Mouse (Mus musculus): ENCODE results near the gene Aak1.
A peak's percentile ranks its signal among the peaks of the same experiment; 100 is the strongest.

Gene Aak1

DNA sequence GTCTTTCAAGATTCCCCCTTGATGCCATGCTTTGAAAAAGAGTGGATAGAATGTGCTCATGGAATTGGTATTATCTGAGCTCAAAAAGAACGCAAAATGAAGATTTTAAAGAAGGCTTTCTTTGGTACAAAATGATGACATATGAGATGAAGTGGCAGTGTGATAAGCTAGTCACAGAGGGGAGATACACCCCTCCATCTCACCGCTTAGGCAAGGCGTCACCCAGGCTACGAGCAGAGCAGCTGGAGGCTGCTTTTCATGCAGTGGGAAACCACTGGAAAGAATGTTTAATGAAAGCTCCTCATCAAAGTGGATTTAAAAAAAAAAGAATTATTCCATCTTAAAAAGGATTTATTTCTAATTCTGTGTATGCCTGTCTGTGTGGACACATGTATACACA lies 37.5 kb downstream of the Aak1 start:
- no peak for DNase-seq (ENCODE audit: low read depth)

DNA sequence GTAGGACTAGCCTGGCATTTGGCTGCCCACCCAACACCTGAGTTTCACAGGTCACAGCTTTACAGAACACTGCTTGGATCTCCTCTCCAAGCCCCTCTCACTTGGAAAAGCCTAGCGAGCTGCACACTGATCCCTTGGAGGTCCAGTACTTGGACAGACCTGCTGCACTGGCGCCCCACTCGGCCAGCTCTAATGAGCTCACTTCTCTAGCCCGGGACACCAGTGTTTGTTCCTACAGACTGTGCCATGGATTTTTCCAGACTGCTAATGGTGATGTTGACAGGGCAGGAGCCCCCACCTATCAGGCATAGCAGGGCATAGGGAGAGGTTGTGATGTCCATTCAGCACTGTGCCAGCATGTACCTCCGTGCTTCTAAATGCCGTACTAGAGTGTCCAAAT lies 48.2 kb downstream of the Aak1 start:
- no peak for DNase-seq (ENCODE audit: low read depth)

DNA sequence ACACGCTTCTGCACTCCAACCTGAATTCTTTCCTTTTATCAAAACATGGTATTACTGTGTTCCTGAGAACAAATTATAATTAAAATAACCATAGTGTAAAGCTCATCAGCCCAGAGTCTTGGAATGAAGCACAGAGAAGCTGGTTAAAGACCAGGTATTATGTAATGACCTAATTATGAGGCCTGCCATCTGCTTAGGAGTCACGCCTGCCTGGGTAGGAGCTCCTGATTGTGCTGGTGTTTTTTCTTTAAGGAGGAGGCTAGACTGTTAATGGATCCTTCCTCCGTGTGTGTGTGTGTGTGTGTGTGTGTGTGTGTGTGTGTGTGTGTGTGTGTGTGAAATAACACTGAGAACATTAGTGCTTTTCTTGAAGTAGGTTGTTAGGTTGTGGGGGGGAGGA lies 49.7 kb downstream of the Aak1 start:
- DNase-seq (ENCODE audit: low read depth): no peak

DNA sequence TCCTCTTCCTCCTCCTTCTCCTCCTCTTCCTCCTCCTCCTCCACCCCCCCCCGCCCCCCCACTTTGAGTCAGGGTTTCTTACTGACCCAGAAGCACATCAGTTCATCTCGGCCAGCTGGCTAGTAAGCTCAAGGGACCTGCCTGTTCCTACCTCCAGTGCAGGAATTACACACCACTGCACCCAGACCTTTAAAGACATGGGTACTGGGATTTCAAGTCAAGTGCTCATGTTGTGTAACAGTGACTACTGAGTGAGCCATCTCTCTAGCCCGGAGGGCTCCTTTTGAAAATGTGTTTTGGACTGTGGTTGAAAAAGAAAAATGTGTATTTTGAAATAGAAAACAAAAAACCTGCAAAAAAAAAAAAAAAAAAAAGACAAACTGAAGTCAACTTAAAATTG lies 50.6 kb downstream of the Aak1 start:
- no peak for DNase-seq (ENCODE audit: low read depth)

DNA sequence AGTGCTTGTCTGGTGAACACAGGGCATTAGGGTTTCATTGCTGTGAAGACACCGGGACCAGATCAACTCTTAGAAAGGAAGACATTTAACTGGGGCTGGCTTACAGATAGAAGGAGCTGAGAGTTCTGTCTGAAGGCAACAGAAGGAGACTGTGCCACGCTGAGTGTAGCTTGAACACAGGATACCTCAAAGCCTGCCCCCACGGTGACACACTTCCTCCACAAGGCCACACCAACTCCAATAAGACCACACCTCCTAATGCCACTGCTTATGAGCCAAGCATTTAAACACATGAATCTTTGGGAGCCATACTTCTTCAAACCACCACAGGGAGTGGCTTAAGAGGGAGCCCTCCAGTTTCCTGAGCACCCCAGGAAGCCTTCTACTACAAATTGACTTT lies 51.2 kb downstream of the Aak1 start:
- peak; percentile 32 for DNase-seq (ENCODE audit: low read depth)

DNA sequence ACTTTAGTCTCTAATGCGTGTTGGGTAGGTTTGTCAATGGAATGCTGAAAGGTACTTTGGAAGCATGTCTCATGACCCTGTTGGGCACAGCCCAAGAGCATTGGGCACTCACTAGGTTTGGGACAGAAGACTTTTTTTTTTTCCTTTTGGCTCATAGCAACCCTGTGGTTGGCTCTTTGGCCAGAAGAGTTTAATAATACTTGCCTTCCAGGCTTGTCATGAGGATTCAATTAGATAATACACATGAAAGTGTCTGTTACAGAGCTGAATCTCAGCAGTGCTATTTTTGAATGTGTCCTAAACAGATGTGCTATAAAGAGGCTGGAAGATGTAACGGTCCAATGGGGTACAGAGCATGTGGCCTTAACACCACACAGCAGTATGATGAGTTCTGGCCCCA lies 56.2 kb downstream of the Aak1 start:
- DNase-seq (ENCODE audit: low read depth): no peak

DNA sequence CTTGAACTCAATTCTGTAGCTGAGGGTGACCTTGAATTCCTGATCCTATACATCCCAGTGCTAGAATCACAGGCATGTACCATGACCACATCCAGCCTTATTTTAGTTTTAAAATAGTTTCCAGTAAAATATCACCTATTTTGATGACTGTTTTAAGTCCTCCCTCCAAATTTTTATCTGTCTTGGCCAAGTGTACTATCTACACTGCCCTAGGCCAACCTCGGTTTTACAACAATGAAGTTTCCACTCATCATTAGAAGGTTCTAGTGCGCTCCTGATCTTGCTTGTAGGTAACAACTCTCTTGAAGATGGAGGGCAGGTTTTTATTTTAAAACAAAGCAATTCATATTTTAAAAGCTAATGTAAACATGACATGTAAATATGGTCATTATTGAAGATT lies 57.9 kb downstream of the Aak1 start:
- DNase-seq (ENCODE audit: low read depth): no peak

DNA sequence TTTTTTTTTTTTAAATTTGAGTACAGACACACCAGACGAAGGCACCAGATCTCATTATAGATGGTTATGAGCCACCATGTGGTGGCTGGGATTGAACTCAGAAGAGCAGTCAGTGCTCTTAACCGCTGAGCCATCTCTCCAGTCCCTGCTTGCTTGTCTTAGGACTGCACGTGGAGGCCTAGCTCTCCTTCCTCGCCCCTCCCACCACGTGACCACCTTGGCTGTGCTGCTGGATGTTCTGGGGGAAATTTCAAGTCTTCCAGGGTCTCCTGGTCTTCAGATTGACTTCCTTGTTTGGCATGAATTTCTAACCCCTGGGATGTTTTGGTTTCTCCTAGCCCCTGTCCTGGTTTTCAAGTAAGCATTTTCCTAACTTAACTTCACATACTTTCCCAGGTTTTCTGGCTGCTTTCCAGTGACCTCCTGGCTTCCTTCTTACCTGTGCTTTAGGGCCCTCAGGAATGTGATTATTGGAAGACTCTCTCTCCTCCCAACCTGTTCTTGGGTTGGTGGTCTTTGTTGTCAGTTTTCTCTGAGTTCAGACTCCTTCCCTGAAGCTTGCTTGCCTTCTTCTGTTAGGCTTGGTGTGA lies 59.3 kb downstream of the Aak1 start:
- no peak for DNase-seq (ENCODE audit: low read depth)

DNA sequence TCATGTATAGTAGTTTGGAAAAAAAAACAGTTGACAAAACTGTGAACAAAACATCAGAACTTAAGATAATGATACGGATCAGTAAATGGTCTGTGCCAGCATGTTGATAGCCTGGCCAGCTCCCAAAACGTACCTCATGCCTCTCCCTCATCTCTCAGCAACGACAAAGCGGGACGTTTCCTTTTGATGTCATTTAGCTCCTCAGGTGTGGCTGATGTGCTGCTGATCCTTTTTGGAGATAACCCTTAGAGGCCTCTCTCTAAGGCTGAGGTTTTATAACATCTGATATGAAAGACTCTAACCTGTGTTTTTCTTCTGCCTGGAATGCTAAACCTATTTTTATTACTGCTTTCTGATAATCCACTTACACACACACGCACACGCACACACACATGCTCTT lies 60.6 kb downstream of the Aak1 start:
- peak; percentile 57 for DNase-seq (ENCODE audit: low read depth)

DNA sequence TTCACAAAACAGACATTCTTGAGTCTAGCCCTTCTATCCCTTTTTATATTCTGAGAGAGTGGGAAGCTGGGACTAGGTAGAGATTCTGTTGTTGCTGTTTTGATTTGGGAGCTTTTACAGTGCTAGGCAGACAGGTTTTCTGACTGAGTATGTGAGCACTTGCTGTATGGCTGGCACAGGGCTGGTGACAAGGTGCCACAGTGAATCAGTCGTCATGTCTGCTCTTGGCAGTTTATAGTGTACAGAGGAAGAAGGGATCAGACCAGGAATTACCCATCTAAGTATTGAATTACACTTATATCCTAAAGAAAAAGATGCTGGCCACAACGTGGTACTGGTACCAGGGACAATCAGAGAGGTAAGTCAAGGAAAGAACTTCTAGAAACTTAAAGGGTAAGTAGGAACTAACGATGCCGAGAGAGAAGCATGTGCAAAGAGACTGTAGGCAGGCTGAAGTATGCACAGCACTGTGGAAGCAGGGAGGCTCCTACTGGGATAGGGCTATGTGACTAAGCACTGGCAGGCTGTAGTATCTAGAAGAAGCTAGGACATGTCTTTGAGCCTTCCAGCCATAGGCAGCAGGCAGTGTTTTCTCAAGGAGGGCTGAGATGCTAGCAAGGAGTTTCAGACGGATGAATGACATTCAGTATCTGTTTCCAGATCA lies 67.0 kb downstream of the Aak1 start:
- no peak for DNase-seq (ENCODE audit: low read depth)

DNA sequence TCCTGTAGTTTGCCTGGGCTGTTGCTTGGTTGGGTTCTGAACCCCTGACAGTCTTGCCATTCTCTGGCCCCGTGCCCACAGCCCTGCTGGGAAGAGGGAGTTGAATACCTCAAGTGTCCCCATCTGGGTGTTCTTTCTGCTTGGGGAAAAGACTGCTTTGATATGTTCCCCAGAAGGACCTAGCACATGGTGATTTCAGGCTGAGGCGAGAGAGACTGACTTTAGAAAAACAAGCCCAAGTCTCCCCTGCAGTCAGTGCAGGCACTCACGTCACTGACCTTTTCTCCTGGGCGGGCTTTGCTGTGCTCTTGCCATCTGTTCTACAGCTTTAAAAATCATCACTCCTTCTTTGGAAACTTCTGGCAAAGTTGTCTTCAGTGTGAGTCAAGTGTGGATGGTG lies 67.9 kb downstream of the Aak1 start:
- no peak for DNase-seq (ENCODE audit: low read depth)

DNA sequence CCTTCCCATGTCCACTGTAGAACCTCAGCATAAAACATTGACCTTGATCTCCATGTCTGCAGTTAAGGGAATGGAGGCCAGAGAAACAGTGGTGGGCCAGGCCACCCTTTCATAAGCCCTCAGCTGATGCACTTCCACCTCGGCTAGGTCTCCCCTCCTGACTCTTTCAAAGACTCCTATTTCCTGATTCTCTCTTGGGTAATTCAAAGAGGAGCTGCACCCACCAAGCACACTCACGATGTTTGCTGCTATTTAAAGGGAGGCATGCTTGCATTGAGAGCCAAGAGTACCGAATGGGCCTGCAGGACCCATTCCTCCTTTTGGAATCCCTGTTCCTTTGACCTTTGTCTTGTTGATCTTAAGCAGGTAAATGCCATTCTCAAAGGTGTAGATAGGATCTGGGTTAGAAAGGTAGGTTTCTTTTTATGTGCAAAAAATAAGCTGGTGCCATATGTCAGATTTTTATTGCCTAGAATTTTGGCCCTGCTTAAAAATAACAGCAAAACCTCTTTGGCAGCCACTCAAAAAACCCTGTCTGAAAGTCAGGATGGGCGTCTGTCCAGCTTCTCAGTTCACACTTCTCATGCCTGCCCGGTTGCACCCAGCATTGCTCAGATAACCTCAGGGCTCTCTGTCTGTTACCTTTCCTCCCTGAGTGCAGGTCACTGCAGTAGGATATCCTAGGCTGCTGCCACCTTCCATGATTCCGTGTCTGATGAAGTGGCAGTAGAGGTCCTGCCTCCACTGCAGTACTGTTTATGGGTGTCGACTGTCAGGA lies 68.9 kb downstream of the Aak1 start:
- DNase-seq (ENCODE audit: low read depth): no peak

DNA sequence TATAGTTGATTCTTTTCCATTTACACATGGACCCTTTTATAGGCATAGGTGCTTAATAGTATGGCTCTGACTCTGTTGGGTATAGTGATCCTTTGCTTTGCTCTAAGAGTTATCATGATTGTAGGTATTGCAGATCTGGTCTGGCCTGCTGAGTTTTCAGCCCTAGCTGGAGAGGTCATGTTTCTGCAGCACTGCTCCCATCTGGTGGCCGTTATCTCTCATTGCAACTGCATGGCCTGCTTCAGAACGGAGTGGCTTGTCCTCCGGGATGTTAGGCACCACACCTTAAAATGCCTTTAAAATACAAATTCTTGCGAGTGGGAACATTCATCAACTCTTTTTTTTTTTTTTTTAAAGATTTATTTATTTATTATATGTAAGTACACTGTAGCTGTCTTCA lies 72.6 kb downstream of the Aak1 start:
- peak; percentile 85 for DNase-seq (ENCODE audit: low read depth)

DNA sequence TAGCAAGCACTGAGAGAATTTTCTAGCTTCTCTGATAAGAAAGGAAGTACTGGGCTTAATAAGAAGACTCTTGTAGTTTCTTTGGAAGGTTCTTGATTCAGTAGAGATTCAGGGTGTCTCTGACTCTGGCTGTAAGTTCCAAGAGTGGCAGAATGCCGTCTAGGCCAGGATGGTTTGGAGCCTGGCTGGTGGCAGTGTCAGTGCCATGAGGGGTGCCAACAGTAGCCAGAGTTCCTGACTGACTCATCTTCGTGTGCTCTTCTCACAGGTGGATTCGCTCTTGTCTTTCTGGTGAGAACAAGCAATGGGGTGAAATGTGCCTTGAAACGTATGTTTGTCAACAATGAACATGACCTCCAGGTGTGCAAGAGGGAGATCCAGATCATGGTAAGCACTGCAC lies 75.4 kb downstream of the Aak1 start:
- DNase-seq (ENCODE audit: low read depth): no peak

DNA sequence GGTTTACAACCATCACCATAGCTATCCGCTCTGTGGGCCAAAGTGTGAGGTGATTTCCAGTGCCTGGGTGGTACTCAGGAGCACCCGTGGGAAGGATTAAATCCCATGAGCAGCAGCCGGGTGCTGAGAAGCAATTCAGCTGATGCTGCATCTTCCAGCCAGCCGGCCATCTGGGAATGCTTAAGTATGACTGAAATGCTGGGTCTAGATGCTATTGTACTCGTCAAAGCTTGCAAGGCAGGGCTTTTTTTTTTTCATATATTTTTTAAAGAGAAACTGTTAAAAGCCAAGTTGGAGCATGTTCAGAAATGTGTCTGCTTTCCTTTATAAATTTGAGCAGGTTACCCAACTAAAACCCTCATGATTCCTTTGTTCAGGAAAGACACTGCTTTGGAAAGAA lies 85.2 kb downstream of the Aak1 start:
- no peak for DNase-seq (ENCODE audit: low read depth)

DNA sequence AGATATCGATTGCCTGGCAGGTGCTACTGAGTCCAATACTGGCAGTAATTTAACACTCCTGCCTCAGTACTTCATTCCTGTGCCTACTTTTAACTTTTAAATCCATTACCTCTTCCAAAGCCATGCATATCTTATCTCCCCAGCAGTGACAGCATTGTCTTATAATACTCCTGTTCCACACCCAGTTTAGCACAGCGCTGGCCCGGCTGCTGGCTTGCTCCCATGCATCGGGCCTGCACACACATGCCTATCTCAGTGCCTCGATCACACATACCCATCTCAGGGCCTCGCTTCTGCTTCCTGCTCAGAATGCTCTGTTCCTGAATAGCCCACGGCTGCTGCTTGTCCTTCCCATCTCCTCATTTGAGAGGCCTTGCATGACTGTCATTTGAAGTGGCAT lies 90.5 kb downstream of the Aak1 start:
- no peak for DNase-seq (ENCODE audit: low read depth)

DNA sequence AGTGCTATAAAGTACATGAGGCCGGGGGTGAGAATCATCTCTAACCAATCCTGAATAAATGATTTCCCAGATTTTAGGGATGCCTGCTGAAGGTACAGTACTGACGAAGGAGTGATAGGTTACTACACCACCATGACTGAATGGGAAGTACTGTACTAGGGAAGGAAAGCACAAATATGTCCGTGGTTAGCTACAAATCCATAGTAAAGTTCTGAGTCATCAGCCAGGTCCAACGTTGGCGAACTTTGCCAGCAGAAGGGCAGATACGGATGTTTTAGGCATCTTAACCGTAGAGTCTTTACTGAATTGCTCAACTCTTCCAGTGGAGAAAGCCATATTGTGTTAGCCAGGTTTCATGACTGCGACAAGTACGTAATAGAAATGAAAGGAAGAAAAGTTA lies 91.6 kb downstream of the Aak1 start:
- DNase-seq (ENCODE audit: low read depth): no peak

DNA sequence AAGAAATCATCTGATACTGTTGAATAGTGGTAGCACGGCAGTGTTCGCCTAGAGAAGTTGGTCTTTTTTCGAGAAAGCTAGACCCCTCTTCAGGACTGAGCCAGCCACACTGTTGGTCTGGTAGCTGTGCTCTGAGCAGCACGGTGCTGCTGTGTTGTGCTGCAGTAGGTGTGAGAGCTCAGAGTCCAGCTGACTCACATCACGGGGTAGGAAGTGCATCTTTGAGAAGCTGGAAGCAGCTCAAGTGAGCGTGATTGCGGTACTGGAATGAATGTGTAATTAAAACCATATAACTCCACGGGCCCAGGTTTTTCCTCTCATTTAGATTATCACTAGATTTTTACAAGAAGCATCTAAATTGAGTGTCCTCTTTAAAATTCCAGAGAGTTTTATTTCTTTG lies 97.8 kb downstream of the Aak1 start:
- DNase-seq (ENCODE audit: low read depth): no peak

DNA sequence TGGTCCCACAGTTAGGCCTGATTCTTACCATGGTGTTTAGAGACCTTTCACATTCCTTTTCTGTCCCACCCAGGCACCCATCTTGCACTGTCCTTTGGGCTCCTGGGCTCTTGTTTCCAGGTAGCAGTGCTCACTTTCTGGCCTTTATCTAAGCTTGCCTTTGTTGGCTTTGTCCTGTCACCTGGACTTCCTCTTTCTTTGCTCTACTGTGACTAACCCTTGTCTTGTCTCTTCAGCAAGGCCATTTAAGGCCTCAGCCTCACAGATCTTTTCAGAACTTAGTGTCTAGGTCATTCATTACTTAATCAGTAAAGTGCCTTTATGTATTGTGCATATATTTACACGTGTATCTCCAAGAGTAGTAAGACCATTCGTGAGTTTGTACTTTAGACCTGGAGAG lies 99.4 kb downstream of the Aak1 start:
- DNase-seq (ENCODE audit: low read depth): no peak

DNA sequence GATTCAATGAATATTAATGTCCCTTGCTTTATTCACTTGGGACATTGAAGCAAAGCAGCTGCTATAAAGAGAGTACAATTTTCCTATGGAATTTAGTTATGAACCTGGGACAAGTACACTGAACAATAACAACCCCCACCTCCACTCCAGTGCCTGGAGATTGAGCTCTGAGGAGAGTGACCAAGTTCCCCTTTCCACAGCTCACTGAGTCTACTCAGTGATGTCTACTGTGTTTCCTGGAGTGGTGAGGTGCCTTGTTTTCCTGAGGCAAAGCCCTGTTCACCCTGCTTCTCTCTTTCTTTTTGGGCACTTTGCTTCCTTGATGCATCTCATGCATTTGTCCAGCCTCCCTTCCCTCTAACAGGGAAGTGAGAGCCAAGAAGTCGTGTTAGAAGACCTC lies 100.8 kb downstream of the Aak1 start:
- no peak for DNase-seq (ENCODE audit: low read depth)

DNA sequence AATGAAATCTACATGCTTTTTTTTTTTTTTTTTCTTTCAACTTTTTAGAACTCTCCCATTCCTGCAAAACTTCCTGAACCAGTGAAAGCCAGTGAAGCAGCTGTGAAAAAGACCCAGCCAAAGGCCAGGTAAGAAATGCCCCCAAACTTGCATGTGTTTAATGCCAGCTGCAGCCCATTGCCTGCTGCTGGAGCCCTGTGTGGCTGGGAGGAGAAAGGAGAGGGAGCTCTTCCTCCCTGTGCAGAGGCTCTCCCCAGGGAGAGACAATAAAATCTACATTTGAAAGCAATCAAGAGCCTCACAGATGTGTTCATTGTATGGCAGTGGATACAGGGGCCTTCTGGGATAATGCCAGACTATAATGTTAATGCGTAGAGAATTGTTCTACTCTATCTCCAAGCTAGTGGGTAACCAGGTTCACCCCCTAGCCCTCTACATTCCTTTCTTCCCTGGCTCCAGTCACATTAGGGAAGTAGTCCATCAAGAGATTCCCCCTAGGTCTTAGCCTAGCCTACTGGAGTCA lies 101.5 kb downstream of the Aak1 start:
- DNase-seq (ENCODE audit: low read depth): no peak

DNA sequence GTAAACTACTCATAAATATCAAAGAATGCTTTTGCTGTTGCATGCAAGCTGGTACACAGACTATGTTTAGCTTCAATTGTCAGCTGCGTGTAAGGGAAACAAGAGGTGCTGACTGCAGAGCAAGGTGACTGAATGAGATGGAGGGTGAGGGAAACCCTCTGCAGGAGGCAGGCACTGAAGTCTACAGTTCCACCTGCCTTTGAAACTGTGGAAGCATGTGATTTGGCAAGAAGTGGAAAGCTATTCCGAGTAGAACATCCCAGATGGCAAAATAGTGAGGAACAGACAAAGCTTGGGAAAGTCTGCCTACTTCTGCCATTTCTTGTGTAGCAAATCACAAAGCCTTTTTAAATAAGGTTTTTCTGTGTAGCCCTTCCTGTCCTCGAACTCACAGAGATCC lies 106.4 kb downstream of the Aak1 start:
- no peak for DNase-seq (ENCODE audit: low read depth)

DNA sequence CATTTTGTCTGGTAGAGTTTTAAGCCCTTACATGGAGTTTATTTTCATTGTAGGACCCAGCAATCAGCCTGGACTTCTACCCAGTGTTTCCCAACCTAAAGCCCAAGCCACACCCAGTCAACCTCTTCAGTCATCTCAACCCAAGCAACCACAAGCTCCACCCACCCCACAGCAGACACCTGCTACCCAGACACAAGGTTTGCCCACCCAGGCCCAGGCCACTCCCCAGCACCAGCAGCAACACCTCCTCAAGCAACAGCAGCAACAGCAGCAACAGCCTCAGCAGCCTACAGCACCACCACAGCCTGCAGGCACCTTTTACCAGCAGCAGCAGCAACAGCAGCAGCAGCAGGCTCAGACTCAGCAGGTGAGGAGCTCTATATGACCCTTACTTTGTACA lies 106.9 kb downstream of the Aak1 start:
- no peak for DNase-seq (ENCODE audit: low read depth)
